Mouse (Mus musculus) ovary, postnatal 10 days (tissue): ENCODE data around the gene Pde5a.

Experiments used
- DNase-seq: peaks from one replicate; pipeline ENCODE4 v3.0.0; 2022; ENCODE audit warnings: low spot score

Pde5a gene

GRCm38 (mm10) chr3:122763768-122764167, 35.0 kb downstream of the Pde5a start:
- DNase-seq: no peak

- no peak for DNase-seq
Observed at GRCm38 (mm10) chr3:122766930-122767329, 38.2 kb downstream of the Pde5a start.

GRCm38 (mm10) chr3:122767841-122768240, 39.1 kb downstream of the Pde5a start:
- no peak for DNase-seq

- DNase-seq: no peak
Observed at GRCm38 (mm10) chr3:122781417-122781816, 52.7 kb downstream of the Pde5a start.

GRCm38 (mm10) chr3:122784245-122784644, 55.5 kb downstream of the Pde5a start:
- no peak for DNase-seq

GRCm38 (mm10) chr3:122788314-122788713, 59.6 kb downstream of the Pde5a start:
- no peak for DNase-seq

GRCm38 (mm10) chr3:122789544-122789943, 60.8 kb downstream of the Pde5a start:
- DNase-seq: no peak

GRCm38 (mm10) chr3:122800050-122800449, 71.3 kb downstream of the Pde5a start:
- no peak for DNase-seq

GRCm38 (mm10) chr3:122800553-122801435, 72.0 kb downstream of the Pde5a start:
- DNase-seq: no peak

- DNase-seq: no peak
Observed at GRCm38 (mm10) chr3:122801436-122802221, 72.9 kb downstream of the Pde5a start.

GRCm38 (mm10) chr3:122807313-122807712, 78.6 kb downstream of the Pde5a start:
- DNase-seq: no peak

- no peak for DNase-seq
Observed at GRCm38 (mm10) chr3:122810090-122810863, 81.5 kb downstream of the Pde5a start.

GRCm38 (mm10) chr3:122810986-122811385, 82.2 kb downstream of the Pde5a start:
- DNase-seq: no peak

GRCm38 (mm10) chr3:122814531-122814930, 85.8 kb downstream of the Pde5a start:
- no peak for DNase-seq

GRCm38 (mm10) chr3:122818282-122818681, 89.5 kb downstream of the Pde5a start:
- DNase-seq: no peak

GRCm38 (mm10) chr3:122820700-122821099, 92.0 kb downstream of the Pde5a start:
- DNase-seq: no peak

GRCm38 (mm10) chr3:122828270-122829058, 99.7 kb downstream of the Pde5a start:
- DNase-seq: no peak

- no peak for DNase-seq
Observed at GRCm38 (mm10) chr3:122834519-122834918, 105.8 kb downstream of the Pde5a start.

GRCm38 (mm10) chr3:122835097-122835850, 106.5 kb downstream of the Pde5a start:
- DNase-seq: no peak

- no peak for DNase-seq
Observed at GRCm38 (mm10) chr3:122837639-122838038, 108.9 kb downstream of the Pde5a start.
